Mouse (Mus musculus) intestine, embryonic 15.5 days (tissue): Measurements from ENCODE around the gene Ip6k2. TPM values are rescaled to one million over a fixed set of nuclear protein-coding genes. Genes with fewer than 3 reads are reported as not detected.
A peak's percentile ranks its signal among the peaks of the same experiment; 100 is the strongest.

ENCODE experiments used
- ATAC-seq: fragments of 200-750 bp; cut with Nextera tagmentation; 2 replicates; pipeline ENCODE4 v1.8.0; 2017; ENCODE audit warnings: moderate TSS enrichment, moderate library complexity
- H3K27ac ChIP-seq: fragments of 300-500 bp; sonication (generic); 2 replicates; pipeline ENCODE4 v1.5.1; 2015; ENCODE audit warnings: mild to moderate bottlenecking, inconsistent platforms
- H3K27me3 ChIP-seq: fragments of 300-500 bp; sonication (generic); replicated peaks from 2 replicates; pipeline ENCODE4 v1.6.1; 2015; ENCODE audit warnings: inconsistent platforms
- H3K36me3 ChIP-seq: fragments of 300-500 bp; sonication (generic); 2 replicates; pipeline ENCODE4 v1.6.1; 2015; ENCODE audit warnings: inconsistent platforms
- H3K4me1 ChIP-seq: fragments of 300-500 bp; sonication (generic); replicated peaks from 2 replicates; pipeline ENCODE4 v1.6.1; 2015; ENCODE audit warnings: inconsistent platforms
- H3K4me2 ChIP-seq: fragments of 300-500 bp; sonication (generic); replicated peaks from 2 replicates; pipeline ENCODE4 v1.6.1; 2015; ENCODE audit warnings: mild to moderate bottlenecking, inconsistent platforms
- H3K4me3 ChIP-seq: fragments of 300-500 bp; sonication (generic); replicated peaks from 2 replicates; pipeline ENCODE4 v1.5.1; 2015; ENCODE audit warnings: inconsistent platforms
- H3K9ac ChIP-seq: fragments of 300-500 bp; sonication (generic); 2 replicates; pipeline ENCODE4 v1.6.1; 2015; ENCODE audit warnings: inconsistent platforms
- H3K9me3 ChIP-seq: fragments of 300-500 bp; sonication (generic); 2 replicates; pipeline ENCODE4 v1.6.1; 2016; ENCODE audit warnings: inconsistent platforms
- WGBS: fragments of 180-500 bp; shearing (Covaris S2); methylation state at CpG from one replicate; pipeline ENCODE4 v1.1.7; 2015; 5-methylcytosine and 5-hydroxymethylcytosine counted together
- polyA plus RNA-seq: library from polyadenylated mRNA; unstranded; fragments of >200 nt; fragmentation: Nextera tagmentation; extraction: Ambion mirVana; gene quantifications from 2 replicates; pipeline ENCODE4 v1.2.1, GENCODE M21; 2015

Ip6k2 gene
- polyA plus RNA-seq, 1 experiment from 2014 or later = 62.6 TPM

DNA sequence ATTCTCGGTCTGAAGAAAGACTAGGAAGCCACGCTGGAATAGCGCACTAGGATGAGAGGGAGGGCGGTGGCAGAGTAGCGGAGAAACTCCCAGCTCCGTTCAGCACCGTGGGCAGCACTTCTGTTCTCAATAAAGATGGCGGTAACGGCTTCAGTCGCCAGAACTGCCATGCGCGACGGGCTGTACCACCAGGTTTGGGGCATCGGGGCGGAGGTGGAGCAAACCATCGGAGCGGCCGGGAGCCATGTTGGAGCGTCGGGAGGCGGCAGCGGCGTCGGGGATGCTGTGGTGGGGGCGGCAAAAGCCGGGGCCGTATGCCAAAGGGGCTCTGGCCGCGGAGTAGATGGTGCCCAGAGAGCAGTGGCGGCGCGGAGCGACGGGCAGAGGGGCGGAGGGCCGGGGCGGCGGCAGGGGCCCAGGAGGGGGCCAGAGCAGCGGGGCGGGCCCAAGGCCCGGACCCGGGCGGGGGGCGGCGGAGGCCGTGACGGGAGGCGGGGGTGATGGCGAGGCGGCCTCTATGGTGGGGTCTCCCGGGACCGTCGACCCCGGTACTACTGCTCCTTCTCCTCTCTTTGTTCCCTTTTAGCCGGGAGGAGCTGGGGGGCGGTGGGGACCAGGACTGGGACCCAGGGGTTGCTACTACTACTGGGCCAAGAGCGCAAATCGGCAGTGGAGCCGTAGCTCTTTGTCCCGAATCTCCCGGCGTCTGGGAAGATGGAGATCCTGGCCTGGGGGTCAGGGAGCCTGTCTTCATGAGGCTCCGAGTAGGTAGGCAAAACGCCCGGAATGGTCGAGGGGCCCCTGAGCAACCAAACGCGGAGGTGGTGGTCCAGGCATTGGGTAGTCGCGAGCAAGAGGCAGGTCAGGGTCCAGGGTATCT lies 42.5 kb downstream of the Ip6k2 start, which contains the start of gene Celsr3:
Gene Celsr3, plus strand, starts transcription at position 501 of the 880 bp plus-strand sequence.
- H3K4me1 ChIP-seq = peaks cover 15% of the 10 kb centered on the region
- 3% methylated on average over 61 of the region's 70 CpGs for WGBS
- peak within 1 kb of the TSS; percentile 92 for H3K4me2 ChIP-seq
- H3K27me3 ChIP-seq = peaks cover 75% of the 10 kb centered on the region
- ATAC-seq = peak; percentile 52
- 0 out of 2 replicates have a peak within 1 kb of the TSS, but pooled peaks have one; percentile 13 for H3K9ac ChIP-seq
- no peak within 1 kb of the TSS for H3K27ac ChIP-seq
- peak within 1 kb of the TSS; percentile 42 for H3K4me3 ChIP-seq
- H3K36me3 ChIP-seq = no peaks in the 10 kb centered on the region
- no peaks in the 10 kb centered on the region for H3K9me3 ChIP-seq

DNA sequence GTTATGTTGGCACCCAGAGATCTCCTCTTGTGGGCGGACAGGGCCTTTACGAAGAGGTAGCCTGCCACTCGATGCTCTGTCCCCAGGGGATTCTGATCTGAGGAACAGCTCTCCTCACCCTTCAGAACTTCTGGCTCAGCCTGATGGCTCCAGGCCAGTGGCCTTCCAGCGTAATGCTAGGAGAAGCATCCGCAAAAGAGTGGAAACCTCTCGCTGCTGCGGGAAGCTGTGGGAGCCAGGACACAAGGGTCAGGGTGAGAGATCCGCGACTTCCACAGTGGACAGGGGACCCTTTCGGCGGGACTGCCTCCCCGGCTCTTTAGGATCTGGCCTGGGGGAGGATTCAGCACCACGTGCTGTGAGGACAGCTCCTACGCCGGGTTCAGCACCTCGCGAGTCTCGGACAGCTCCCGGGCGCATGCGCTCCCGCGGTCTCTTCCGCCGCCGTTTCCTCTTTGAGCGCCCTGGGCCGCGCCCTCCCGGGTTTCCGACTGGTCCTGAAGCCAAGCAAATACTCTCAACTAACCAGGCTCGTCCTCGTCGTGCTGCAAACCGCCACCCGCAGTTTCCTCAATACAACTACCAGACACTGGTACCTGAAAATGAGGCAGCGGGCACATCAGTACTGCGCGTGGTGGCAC lies 43.2 kb downstream of the Ip6k2 start:
- 0 out of 2 replicates have a peak overlapping the region, but pooled peaks have one; percentile 13 for H3K9ac ChIP-seq
- H3K9me3 ChIP-seq = no peaks in the 10 kb centered on the region
- H3K4me3 ChIP-seq = peak overlapping the region; percentile 42
- WGBS = 3% methylated on average over 39 of the region's 39 CpGs
- no peak overlapping the region for H3K27ac ChIP-seq
- peaks cover 22% of the 10 kb centered on the region for H3K4me1 ChIP-seq
- ATAC-seq = peak; percentile 70
- peak overlapping the region; percentile 92 for H3K4me2 ChIP-seq
- peaks cover 83% of the 10 kb centered on the region for H3K27me3 ChIP-seq
- H3K36me3 ChIP-seq = no peaks in the 10 kb centered on the region

DNA sequence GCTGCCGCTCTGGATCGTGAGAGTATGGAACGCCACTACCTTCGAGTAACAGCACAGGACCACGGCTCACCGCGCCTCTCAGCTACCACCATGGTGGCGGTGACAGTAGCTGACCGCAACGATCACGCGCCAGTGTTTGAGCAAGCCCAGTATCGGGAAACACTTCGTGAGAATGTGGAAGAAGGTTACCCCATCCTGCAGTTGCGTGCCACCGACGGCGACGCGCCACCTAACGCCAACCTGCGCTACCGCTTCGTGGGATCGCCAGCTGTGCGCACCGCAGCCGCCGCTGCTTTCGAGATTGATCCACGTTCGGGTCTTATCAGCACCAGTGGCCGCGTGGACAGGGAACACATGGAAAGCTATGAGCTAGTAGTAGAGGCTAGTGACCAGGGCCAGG lies 43.9 kb downstream of the Ip6k2 start:
- ATAC-seq = no peak
- WGBS = 9% methylated on average over 34 of the region's 34 CpGs
- Histone ChIP-seq H3K4me3 (peak overlapping the region; percentile 42), H3K9me3 (no peaks in the 10 kb centered on the region), H3K36me3 (no peaks in the 10 kb centered on the region), H3K27me3 (peaks cover 86% of the 10 kb centered on the region), H3K27ac (no peak overlapping the region), H3K9ac (0 out of 2 replicates have a peak overlapping the region, but pooled peaks have one; percentile 13), H3K4me1 (peaks cover 25% of the 10 kb centered on the region), H3K4me2 (peak overlapping the region; percentile 92)

- H3K27me3 ChIP-seq = peaks cover 90% of the 10 kb centered on the region
- peak overlapping the region; percentile 92 for H3K4me2 ChIP-seq
- no peak overlapping the region for H3K9ac ChIP-seq
- H3K9me3 ChIP-seq = no peaks in the 10 kb centered on the region
- H3K36me3 ChIP-seq = no peaks in the 10 kb centered on the region
- peak overlapping the region; percentile 42; the same call in 1 of the 2 replicates for H3K4me3 ChIP-seq
- WGBS = 60% methylated on average over 18 of the region's 18 CpGs
- no peak overlapping the region for H3K27ac ChIP-seq
- ATAC-seq = no peak
- peaks cover 29% of the 10 kb centered on the region for H3K4me1 ChIP-seq
Measured at GRCm38 (mm10) chr9:108827906-108828305, 44.3 kb downstream of the Ip6k2 start.

DNA sequence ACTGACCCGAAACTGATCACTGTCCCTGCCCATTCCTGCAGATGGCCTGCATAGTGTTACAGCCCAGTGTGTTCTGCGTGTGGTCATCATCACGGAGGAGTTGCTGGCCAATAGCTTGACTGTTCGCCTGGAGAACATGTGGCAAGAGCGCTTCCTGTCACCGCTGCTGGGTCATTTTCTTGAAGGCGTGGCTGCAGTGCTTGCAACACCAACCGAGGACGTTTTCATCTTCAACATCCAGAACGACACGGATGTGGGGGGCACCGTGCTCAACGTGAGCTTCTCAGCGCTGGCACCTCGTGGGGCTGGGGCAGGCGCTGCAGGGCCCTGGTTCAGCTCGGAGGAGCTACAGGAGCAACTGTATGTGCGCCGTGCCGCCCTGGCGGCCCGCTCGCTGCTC lies 48.0 kb downstream of the Ip6k2 start:
- Histone ChIP-seq H3K4me3 (peak overlapping the region; percentile 51), H3K9ac (0 out of 2 replicates have a peak overlapping the region, but pooled peaks have one; percentile 14), H3K9me3 (no peaks in the 10 kb centered on the region), H3K4me2 (peak overlapping the region; percentile 94), H3K27me3 (peaks cover 60% of the 10 kb centered on the region), H3K27ac (no peak overlapping the region), H3K36me3 (no peaks in the 10 kb centered on the region), H3K4me1 (peaks cover 22% of the 10 kb centered on the region)
- no peak for ATAC-seq
- 4% methylated on average over 23 of the region's 23 CpGs for WGBS

GRCm38 (mm10) chr9:108832390-108833108 lies 49.0 kb downstream of the Ip6k2 start:
- H3K9ac ChIP-seq = peak overlapping the region; percentile 32
- H3K4me2 ChIP-seq = peak overlapping the region; percentile 94
- H3K9me3 ChIP-seq = no peaks in the 10 kb centered on the region
- peak; percentile 100 for ATAC-seq
- no peaks in the 10 kb centered on the region for H3K36me3 ChIP-seq
- peaks cover 52% of the 10 kb centered on the region for H3K27me3 ChIP-seq
- no peak overlapping the region for H3K27ac ChIP-seq
- peak overlapping the region; percentile 51 for H3K4me3 ChIP-seq
- 3% methylated on average over 46 of the region's 46 CpGs for WGBS
- peaks cover 17% of the 10 kb centered on the region for H3K4me1 ChIP-seq

GRCm38 (mm10) chr9:108842989-108843388 lies 59.4 kb downstream of the Ip6k2 start:
- H3K27me3 ChIP-seq = peaks cover 19% of the 10 kb centered on the region
- WGBS = 12% methylated on average over 14 of the region's 14 CpGs
- peak; percentile 69 for ATAC-seq

GRCm38 (mm10) chr9:108845390-108845789 lies 61.8 kb downstream of the Ip6k2 start:
- Histone ChIP-seq H3K36me3 (no peaks in the 10 kb centered on the region), H3K27ac (no peak overlapping the region), H3K4me2 (no peak overlapping the region), H3K9me3 (no peaks in the 10 kb centered on the region), H3K4me1 (no peaks in the 10 kb centered on the region), H3K27me3 (peaks cover 19% of the 10 kb centered on the region), H3K9ac (no peak overlapping the region), H3K4me3 (no peak overlapping the region)
- WGBS = 63% methylated on average over 5 of the region's 5 CpGs
- ATAC-seq = no peak

More at GRCm38 (mm10) chr9:108842989-108843388, 59.4 kb downstream of the Ip6k2 start:
- Histone ChIP-seq H3K9ac (no peak overlapping the region), H3K9me3 (no peaks in the 10 kb centered on the region), H3K27ac (no peak overlapping the region), H3K4me2 (peak overlapping the region; percentile 48), H3K36me3 (no peaks in the 10 kb centered on the region), H3K4me3 (no peak overlapping the region), H3K4me1 (no peaks in the 10 kb centered on the region)

GRCm38 (mm10) chr9:108847374-108847773 lies 63.8 kb downstream of the Ip6k2 start:
- no peak for ATAC-seq
- WGBS = 80% methylated on average over 4 of the region's 4 CpGs

DNA sequence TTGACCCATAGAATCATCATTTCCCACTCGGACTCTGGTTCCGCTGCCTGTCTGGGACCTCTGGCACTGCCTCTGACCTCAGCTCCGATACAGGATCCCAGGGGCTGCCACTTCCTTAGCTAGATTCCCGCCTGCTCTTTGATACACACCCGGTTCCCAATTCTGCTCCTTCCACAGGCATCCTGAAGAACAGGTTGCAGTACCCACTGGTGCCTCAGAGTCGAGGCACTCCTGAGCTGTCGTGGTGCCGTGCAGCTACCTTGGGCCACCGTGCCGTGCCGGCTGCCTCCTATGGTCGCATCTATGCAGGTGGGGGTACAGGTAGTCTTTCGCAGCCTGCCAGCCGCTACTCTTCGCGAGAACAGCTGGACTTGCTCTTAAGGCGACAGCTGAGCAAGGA lies 64.8 kb downstream of the Ip6k2 start:
- 67% methylated on average over 17 of the region's 17 CpGs for WGBS
- no peaks in the 10 kb centered on the region for H3K36me3 ChIP-seq
- H3K9ac ChIP-seq = no peak overlapping the region
- H3K4me1 ChIP-seq = 0 out of 2 replicates have a peak, but pooled peaks cover under 1% of the 10 kb centered on the region
- no peak overlapping the region for H3K4me2 ChIP-seq
- no peaks in the 10 kb centered on the region for H3K9me3 ChIP-seq
- peaks cover 3% of the 10 kb centered on the region for H3K27me3 ChIP-seq
- H3K4me3 ChIP-seq = no peak overlapping the region
- no peak for ATAC-seq
- no peak overlapping the region for H3K27ac ChIP-seq

More at GRCm38 (mm10) chr9:108847374-108847773, 63.8 kb downstream of the Ip6k2 start:
- H3K36me3 ChIP-seq = no peaks in the 10 kb centered on the region
- no peak overlapping the region for H3K27ac ChIP-seq
- H3K27me3 ChIP-seq = peaks cover 14% of the 10 kb centered on the region
- H3K4me1 ChIP-seq = no peaks in the 10 kb centered on the region
- no peaks in the 10 kb centered on the region for H3K9me3 ChIP-seq
- no peak overlapping the region for H3K9ac ChIP-seq
- no peak overlapping the region for H3K4me2 ChIP-seq
- no peak overlapping the region for H3K4me3 ChIP-seq

DNA sequence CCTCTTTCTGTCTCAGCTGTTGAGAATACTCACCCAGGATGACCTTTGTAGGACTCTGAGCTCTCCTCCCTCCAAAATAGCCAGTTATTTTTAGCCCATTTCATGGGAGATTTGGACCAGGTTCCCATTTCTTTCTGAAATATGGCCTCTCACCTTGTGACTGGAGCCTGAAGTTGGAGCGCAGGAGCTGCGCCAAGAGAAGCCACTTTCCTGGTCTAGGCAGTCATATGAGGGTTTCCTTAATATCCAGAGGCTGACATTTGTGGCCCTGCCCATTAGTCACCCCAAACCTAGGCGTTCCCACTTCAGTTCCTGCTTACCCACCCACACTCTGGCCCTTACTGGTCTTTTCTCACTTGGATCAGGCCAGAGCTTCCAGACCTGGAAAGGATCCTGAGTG lies 69.4 kb downstream of the Ip6k2 start, which contains the start of gene Slc26a6:
Gene Slc26a6, plus strand, starts transcription at position 308 of the 400 bp plus-strand sequence.
- Histone ChIP-seq H3K27me3 (no peaks in the 10 kb centered on the region), H3K9me3 (no peaks in the 10 kb centered on the region), H3K4me3 (peak within 1 kb of the TSS; percentile 75), H3K4me1 (peaks cover 13% of the 10 kb centered on the region; the same call in 1 of the 2 replicates), H3K27ac (peak within 1 kb of the TSS; percentile 87), H3K36me3 (no peaks in the 10 kb centered on the region), H3K4me2 (peak within 1 kb of the TSS; percentile 93), H3K9ac (peak within 1 kb of the TSS; percentile 72)
- ATAC-seq = no peak
- WGBS = 85% methylated on average over 3 of the region's 3 CpGs
